Mouse (Mus musculus) adrenal gland, postnatal 10 days (tissue): ENCODE measurements around the gene Abca13. TPM values are rescaled to one million over a fixed set of nuclear protein-coding genes. Genes with fewer than 3 reads are reported as not detected.
"Not testable (repeated sequence)": the region's sequence is repeated elsewhere in the genome, so short reads cannot be mapped to it uniquely, and the experiment has no call there.

ENCODE experiments used
- DNase-seq: peaks from one replicate; pipeline ENCODE4 v3.0.0; 2021; ENCODE audit warnings: mixed read lengths
- long read RNA-seq, 2 experiments: library from polyadenylated mRNA; stranded (forward); transcript quantifications; one replicate each; pipeline ENCODE4 v2.0.0; 2021
- total RNA-seq, 2 experiments: library from RNA; stranded (reverse); gene quantifications; 2 replicates each; pipeline ENCODE4 v1.2.3; 2021

Gene Abca13
- total RNA-seq: under 1 TPM; 0.12 to 0.30 TPM
- long read RNA-seq, experiment 1, partial matches to known transcripts: 0 of 1 reads
- long read RNA-seq, experiment 1, other reads (novel, unspliced or antisense): 1 of 1 reads
- long read RNA-seq, experiment 2: 0 reads

GRCm38 (mm10) chr11:9191555-9192131, at the start of gene Abca13:
Abca13 (plus strand) TSS chr11:9191942.
- no peak for DNase-seq

GRCm38 (mm10) chr11:9145113-9145512, 46.6 kb upstream of the Abca13 start:
- DNase-seq: no peak

- no peak for DNase-seq
Measured at GRCm38 (mm10) chr11:9146115-9146514, 45.6 kb upstream of the Abca13 start.

GRCm38 (mm10) chr11:9146683-9147082, 45.1 kb upstream of the Abca13 start:
- no peak for DNase-seq

GRCm38 (mm10) chr11:9148206-9148605, 43.5 kb upstream of the Abca13 start:
- DNase-seq: peak; percentile 38

- DNase-seq: not testable (repeated sequence)
Measured at GRCm38 (mm10) chr11:9150403-9150802, 41.3 kb upstream of the Abca13 start.

- no peak for DNase-seq
Measured at GRCm38 (mm10) chr11:9159953-9160352, 31.8 kb upstream of the Abca13 start.

- no peak for DNase-seq
Measured at GRCm38 (mm10) chr11:9167331-9167730, 24.4 kb upstream of the Abca13 start.

- no peak for DNase-seq
Measured at GRCm38 (mm10) chr11:9181477-9181876, 10.3 kb upstream of the Abca13 start.

GRCm38 (mm10) chr11:9189471-9189870, 2.3 kb upstream of the Abca13 start:
- DNase-seq: not testable (repeated sequence)

- no peak for DNase-seq
Measured at GRCm38 (mm10) chr11:9190772-9191554, 779 bp upstream of the Abca13 start.

- DNase-seq: no peak
Measured at GRCm38 (mm10) chr11:9194861-9195260, 3.1 kb downstream of the Abca13 start.

GRCm38 (mm10) chr11:9199868-9200267, 8.1 kb downstream of the Abca13 start:
- no peak for DNase-seq

GRCm38 (mm10) chr11:9210707-9211106, 19.0 kb downstream of the Abca13 start:
- no peak for DNase-seq

- no peak for DNase-seq
Measured at GRCm38 (mm10) chr11:9213580-9213979, 21.8 kb downstream of the Abca13 start.

- no peak for DNase-seq
Measured at GRCm38 (mm10) chr11:9216252-9216651, 24.5 kb downstream of the Abca13 start.

GRCm38 (mm10) chr11:9220501-9220900, 28.8 kb downstream of the Abca13 start:
- no peak for DNase-seq

GRCm38 (mm10) chr11:9221646-9222045, 29.9 kb downstream of the Abca13 start:
- no peak for DNase-seq

GRCm38 (mm10) chr11:9226399-9226798, 34.7 kb downstream of the Abca13 start:
- no peak for DNase-seq

GRCm38 (mm10) chr11:9249627-9250026, 57.9 kb downstream of the Abca13 start:
- DNase-seq: peak; percentile 3

- not testable (repeated sequence) for DNase-seq
Measured at GRCm38 (mm10) chr11:9263072-9263471, 71.3 kb downstream of the Abca13 start.

GRCm38 (mm10) chr11:9269090-9269489, 77.3 kb downstream of the Abca13 start:
- DNase-seq: no peak

- no peak for DNase-seq
Measured at GRCm38 (mm10) chr11:9285204-9285603, 93.5 kb downstream of the Abca13 start.

GRCm38 (mm10) chr11:9285759-9286158, 94.0 kb downstream of the Abca13 start:
- no peak for DNase-seq
